12 mouse cellular contexts compared by ENCODE assay signal in the genomic region with DNA sequence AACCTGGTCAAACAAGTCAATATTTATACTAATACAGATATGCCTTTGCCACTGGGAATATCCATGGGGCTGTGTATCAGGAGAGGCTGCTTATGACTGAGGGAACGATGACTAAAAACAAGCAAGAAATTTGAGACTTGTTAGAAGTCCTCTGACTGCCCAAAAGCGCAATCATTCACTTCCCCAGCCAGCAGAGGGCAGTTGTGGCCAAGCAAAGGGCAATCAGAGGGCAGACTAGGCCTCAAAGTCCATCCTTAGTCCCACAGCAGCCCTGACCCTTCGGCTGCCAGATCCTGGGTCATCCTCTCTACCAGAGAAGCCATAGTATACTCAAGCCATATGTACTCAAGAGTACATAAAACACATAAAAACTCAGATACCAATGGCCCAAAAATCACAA. TPM values are rescaled to one million over a fixed set of nuclear protein-coding genes. Genes with fewer than 3 reads are reported as not detected.
DNase-seq lines count a peak whose midpoint lies in the region; ATAC-seq and TF ChIP-seq lines count a peak whose summit lies in the region.
"Had no signal": no experiment of that assay in that cellular context is flagged by ENCODE, and none has a peak within 500 bp of the region (broad histone marks: within the 10 kb centered on the region; RNA-seq: fewer than 3 reads in every experiment).

No protein-coding gene starts in this region.

- no peak overlapping the region for H3K4me2 ChIP-seq in kidney, embryonic 16.5 days (replicated peaks; ENCODE audit: low read depth, low read length)
- H3K4me2 ChIP-seq: heart, embryonic 12.5 days had no signal

- in situ Hi-C loops in ES-E14 (cut with MboI; ENCODE audit: low sequenced_read_pairs in 2 of 2, unreplicated experiment in 2 of 2): no loop called here

- DNase-seq in kidney, adult 18-20 months: peak; percentile 24
- peak; percentile 67 for DNase-seq in 3T3-L1 (ENCODE audit: low read depth, low spot score)
- DNase-seq in ES-E14 (ENCODE audit: low read depth, low spot score): peak; percentile 31
- DNase-seq in embryo, embryonic 10.5 days (ENCODE audit: low spot score): peak; percentile 5
- no peak for DNase-seq in yolk sac, embryonic 10.5 days (ENCODE audit: low spot score)
- no peak for DNase-seq in gastrocnemius, postnatal 36 days
- DNase-seq in urinary bladder, postnatal 14 days (ENCODE audit: low spot score): no peak
- DNase-seq: cerebellum, adult 11-12 months had no signal

- H3K9me3 ChIP-seq in kidney, embryonic 16.5 days (ENCODE audit: low read length): peaks cover 13% of the 10 kb centered on the region
- no peaks in the 10 kb centered on the region for H3K9me3 ChIP-seq in ES-E14 (ENCODE audit: control insufficient read depth, insufficient read depth, low read depth, low read length)

- H3K27ac ChIP-seq in kidney, embryonic 16.5 days (ENCODE audit: low read length): no peak overlapping the region
- H3K27ac ChIP-seq in ES-E14 (ENCODE audit: insufficient read depth, low read depth, low read length, poor library complexity, severe bottlenecking): no peak overlapping the region
- H3K27ac ChIP-seq: left cerebral cortex, adult 2 months had no signal

- ATAC-seq in kidney, embryonic 16.5 days (ENCODE audit: low FRiP score, low TSS enrichment): no peak
- ATAC-seq: forebrain, embryonic 16.5 days had no signal

- no peak overlapping the region for H3K9ac ChIP-seq in kidney, embryonic 16.5 days (replicated peaks; ENCODE audit: low read length)
- H3K9ac ChIP-seq in ES-E14 (ENCODE audit: insufficient read depth, low read depth, low read length, poor library complexity, severe bottlenecking): no peak overlapping the region
- H3K9ac ChIP-seq: heart, embryonic 12.5 days had no signal

- WGBS in kidney, embryonic 16.5 days: 54% methylated on average over 3 of the region's 3 CpGs

- intact Hi-C loops in gastrocnemius, postnatal 36 days (cut with DNase I): no loop called here

- no peaks in the 10 kb centered on the region for H3K36me3 ChIP-seq in kidney, embryonic 16.5 days (ENCODE audit: insufficient read depth, low read length)
- H3K36me3 ChIP-seq in ES-E14 (ENCODE audit: control insufficient read depth, insufficient read depth, low read length, poor library complexity, severe bottlenecking): no peaks in the 10 kb centered on the region

- H3K27me3 ChIP-seq in kidney, embryonic 16.5 days (ENCODE audit: insufficient read depth, low read length): no peaks in the 10 kb centered on the region
- H3K27me3 ChIP-seq: heart, embryonic 12.5 days had no signal

- H3K4me1 ChIP-seq in kidney, embryonic 16.5 days (ENCODE audit: insufficient read depth, low read length): no peaks in the 10 kb centered on the region
- no peaks in the 10 kb centered on the region for H3K4me1 ChIP-seq in ES-E14 (ENCODE audit: control insufficient read depth in 2 of 2, insufficient read depth in 2 of 2, low read length in 2 of 2, poor library complexity in 1 of 2)
- H3K4me1 ChIP-seq: heart, embryonic 12.5 days had no signal

- H3K4me3 ChIP-seq in kidney, embryonic 16.5 days (ENCODE audit: low read length): no peak overlapping the region
- no peak overlapping the region for H3K4me3 ChIP-seq in ES-E14 (ENCODE audit: insufficient read depth in 1 of 2, low read depth in 1 of 2, low read length in 2 of 2, poor library complexity in 1 of 2, severe bottlenecking in 1 of 2)
- H3K4me3 ChIP-seq: heart, embryonic 12.5 days; left cerebral cortex, adult 2 months had no signal

TF ChIP-seq in ES-E14, 5 proteins besides CTCF, POLR2A, EP300 and RAD21:
- TF ChIP-seq ZC3H11A (IDR thresholded peaks at IDR 0.05; ENCODE audit: borderline replicate concordance, low read depth, low read length) (peak; percentile 22; the same call in 1 of the 2 replicates), CHD2 (IDR thresholded peaks at IDR 0.05; ENCODE audit: low read depth, low read length) (no peak)

RNA-seq across cellular contexts. Expression of gene Ulbp1, which starts 11.4 kb away (rescaled TPM):
- 2.5 and 3.6 TPM in 2 replicates for polyA plus RNA-seq in kidney, embryonic 16.5 days (2015; fragmentation: Nextera tagmentation; extraction: Ambion mirVana)
- total RNA-seq in ES-E14 (2012; rRNA removed): 11.2 and 23.6 TPM in 2 replicates
- 1 to 10 TPM; 1.3 to 1.5 TPM for total RNA-seq in gastrocnemius, postnatal 36 days (2021)

Comparison
In these comparisons a context has a peak if more than half of its experiments do, and no peak if none do; other contexts are left out.
1. DNase-seq: peak in kidney, adult 18-20 months (single experiment), 3T3-L1 (single experiment), ES-E14 (single experiment) and embryo, embryonic 10.5 days (single experiment); none in yolk sac, embryonic 10.5 days (single experiment), gastrocnemius, postnatal 36 days (0 of 2) and urinary bladder, postnatal 14 days (single experiment).